Mouse (Mus musculus): ENCODE measurements around the gene Zmym4.

- no peak for TF ChIP-seq POLR2A (IDR thresholded peaks at IDR 0.05; ENCODE audit: insufficient read depth, low read depth, low read length)
- no peak for TF ChIP-seq CTCF (IDR thresholded peaks at IDR 0.05; ENCODE audit: insufficient read depth, low read depth, low read length)
These were observed 107.5 kb downstream of the Zmym4 start for GRCm38 (mm10) chr4:126860268-126860986.
